Mouse (Mus musculus) kidney, postnatal 36 days (tissue): ENCODE measurements at regions not wholly inside any gene's neighbourhood (a gene's known extent, or its start where the extent isn't known, plus 50 kb on each side); places are given as distances from the start of the nearest gene placed in this dataset.

Experiments used
- DNase-seq, 2 experiments: peaks; one replicate each; pipeline ENCODE4 v3.0.0; 2021 to 2022; ENCODE audit warnings: mixed read lengths in 2 of 2

DNA sequence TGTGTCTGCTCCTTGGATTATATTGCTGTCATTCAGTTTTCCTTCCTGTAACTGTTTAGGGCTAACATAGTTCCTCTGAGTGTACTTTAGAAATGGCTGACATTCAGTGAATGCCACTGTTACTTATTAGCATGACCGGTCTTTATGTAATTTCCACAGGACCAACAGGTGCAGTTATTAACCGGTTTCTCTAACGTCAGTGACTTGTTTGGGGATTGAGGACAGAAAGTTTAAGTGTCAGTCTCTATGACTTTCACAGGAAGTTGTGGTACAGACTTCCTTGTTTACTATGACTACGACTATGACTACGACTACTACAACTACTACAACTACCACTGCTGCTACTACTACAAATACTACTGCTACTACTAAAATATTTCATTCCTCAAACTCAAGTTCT is 170.4 kb upstream of the Ptger4 start:
- DNase-seq, result no peak

DNA sequence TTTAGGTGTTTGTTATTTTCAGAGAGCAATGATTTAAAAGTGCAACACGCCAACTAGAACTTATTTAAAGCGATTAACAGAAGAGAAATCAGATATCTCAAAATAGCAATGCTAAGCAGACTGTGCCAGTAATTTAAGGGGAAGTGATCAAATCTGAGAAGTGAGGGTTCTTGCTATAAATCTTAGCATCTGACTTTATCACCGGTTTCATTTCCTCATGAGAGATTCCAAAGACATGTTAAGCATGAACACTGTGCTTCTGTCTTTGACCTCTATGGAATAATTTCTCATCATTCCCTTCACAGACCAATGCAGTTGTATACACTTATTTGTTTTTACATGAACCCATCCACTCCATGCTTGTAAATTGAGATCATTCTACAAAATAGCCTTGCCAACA is 172.0 kb upstream of the Ptger4 start:
- DNase-seq, result no peak

- DNase-seq, result no peak
These were observed 182.7 kb upstream of the Ptger4 start for GRCm38 (mm10) chr15:5426641-5427040.

- peak; percentile 3 to 28 for DNase-seq
These were observed 183.5 kb upstream of the Ptger4 start for GRCm38 (mm10) chr15:5427319-5428048.

GRCm38 (mm10) chr15:5432018-5432417 is 188.0 kb upstream of the Ptger4 start:
- no peak for DNase-seq

DNA sequence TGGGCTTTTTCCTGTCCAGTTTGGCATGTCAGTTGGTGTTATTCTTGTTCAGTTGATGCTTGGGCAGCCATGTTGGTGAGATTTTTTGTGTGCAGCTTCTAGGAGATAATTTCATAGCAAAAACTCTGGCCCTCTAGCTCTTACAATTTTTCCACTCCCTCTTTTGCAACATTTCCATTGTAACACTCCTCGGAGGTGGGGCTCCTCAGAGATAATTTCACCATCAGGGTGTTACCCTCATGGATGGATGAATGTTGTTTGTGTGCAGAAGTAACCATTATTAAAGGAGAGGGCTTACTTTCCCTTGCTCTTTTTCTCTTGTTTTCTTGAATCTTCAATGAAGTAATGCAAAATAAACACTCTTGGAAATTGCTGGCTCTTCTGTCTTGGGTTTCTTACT is 193.0 kb upstream of the Ptger4 start:
- no peak for DNase-seq

- DNase-seq, result no peak
These were observed 202.2 kb upstream of the Ptger4 start for GRCm38 (mm10) chr15:5446040-5446755.

DNA sequence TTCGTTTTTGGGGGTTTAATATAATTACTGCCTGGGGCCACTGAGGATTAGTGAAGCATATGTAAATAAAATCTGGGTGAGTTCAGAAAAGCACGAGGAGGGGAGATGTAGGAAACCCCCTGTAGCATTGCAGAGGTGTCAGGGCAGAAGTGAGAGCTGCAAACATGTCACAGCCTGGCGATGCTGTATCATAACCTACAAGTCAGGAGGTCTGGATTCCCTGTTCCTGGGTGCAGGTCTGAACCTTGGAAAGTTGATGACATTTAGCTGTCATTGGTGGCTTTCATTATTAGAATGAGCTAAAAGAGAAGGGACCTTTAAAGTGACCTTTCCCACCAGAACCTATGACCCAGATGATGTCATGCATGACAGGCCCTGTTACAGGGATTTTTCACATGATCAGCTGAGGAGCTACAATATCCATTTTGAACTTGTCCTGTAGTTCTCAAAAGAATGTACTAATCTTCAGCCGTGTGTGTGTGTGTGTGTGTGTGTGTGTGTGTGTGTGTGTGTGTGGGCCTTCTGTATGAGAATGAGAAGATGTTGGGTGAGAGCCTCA is 202.8 kb upstream of the Ptger4 start:
- DNase-seq, result peak in 1 of 2 experiments; percentile 2

GRCm38 (mm10) chr15:5447707-5448496 is 203.9 kb upstream of the Ptger4 start:
- DNase-seq, result no peak

GRCm38 (mm10) chr15:5459083-5459482 is 215.1 kb upstream of the Ptger4 start:
- DNase-seq, result no peak

DNA sequence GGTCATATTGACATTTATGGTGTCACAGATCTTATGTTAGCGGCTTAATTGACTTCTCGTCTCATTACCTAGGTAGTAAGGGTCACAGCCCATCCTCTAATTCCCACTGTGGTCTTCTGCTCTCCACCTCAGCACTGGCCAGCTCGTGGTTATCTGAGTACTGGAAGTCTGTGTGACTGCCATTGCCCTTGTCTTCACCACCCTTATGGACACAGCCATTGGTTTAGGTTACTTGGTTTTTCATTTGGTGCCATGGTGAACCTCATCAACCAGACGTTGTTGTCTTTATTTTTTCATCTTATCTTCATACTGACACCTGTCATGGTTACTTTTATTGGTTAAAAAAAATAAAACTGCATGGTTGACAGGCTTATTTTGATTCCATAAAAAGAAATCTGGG is 215.6 kb upstream of the Ptger4 start:
- no peak for DNase-seq

GRCm38 (mm10) chr15:5462651-5463050 is 218.7 kb upstream of the Ptger4 start:
- DNase-seq, result no peak

GRCm38 (mm10) chr15:5464732-5465131 is 220.7 kb upstream of the Ptger4 start:
- no peak for DNase-seq

- DNase-seq, result no peak
These were observed 224.6 kb upstream of the Ptger4 start for GRCm38 (mm10) chr15:5468535-5469073.

- DNase-seq, result no peak
These were observed 231.5 kb upstream of the Ptger4 start for GRCm38 (mm10) chr15:5475389-5475995.

DNA sequence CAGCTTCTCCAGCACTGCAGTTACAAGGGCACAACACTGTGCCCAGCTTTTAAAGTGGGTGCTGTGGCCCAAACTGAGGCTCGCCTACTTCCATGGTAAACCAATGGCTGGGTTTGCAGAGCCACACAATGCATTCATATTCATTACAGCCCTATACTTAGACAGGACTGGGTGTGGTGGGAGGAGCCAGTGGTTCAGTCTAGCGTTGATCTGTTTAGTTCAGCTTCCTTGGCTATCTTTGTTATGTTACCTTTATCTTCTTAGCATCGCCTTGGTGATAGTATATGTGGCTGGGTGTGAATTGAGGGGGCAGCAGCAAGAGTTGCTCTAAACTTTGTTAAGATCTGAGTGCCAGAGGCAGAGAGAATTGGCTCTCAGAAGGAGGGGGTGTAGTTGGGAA is 249.3 kb upstream of the Ptger4 start:
- no peak for DNase-seq

GRCm38 (mm10) chr15:5495187-5495849 is 251.3 kb upstream of the Ptger4 start:
- DNase-seq, result no peak

GRCm38 (mm10) chr15:5495954-5496353 is 252.0 kb upstream of the Ptger4 start:
- no peak for DNase-seq

DNA sequence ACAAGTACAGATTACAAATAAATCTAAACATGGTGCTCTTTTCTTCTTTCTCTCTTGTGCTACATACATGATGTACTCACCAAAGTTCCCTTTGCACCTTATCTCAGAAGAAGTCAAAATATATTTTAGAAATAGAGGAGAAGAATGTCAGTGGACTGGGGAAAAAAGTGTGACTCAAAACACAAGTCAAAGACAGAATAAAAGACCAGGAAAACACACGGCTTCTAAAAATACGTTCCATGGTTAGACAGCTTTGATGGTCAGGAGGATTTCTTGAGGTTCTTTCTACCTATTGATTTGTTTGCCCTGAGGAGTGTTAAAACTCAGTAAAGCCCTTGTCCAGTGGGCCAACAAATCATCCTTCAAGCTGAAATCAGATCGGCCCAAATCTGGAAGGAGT is 260.5 kb upstream of the Ptger4 start:
- no peak for DNase-seq

- DNase-seq, result no peak
These were observed 263.0 kb upstream of the Ptger4 start for GRCm38 (mm10) chr15:5506848-5507544.

DNA sequence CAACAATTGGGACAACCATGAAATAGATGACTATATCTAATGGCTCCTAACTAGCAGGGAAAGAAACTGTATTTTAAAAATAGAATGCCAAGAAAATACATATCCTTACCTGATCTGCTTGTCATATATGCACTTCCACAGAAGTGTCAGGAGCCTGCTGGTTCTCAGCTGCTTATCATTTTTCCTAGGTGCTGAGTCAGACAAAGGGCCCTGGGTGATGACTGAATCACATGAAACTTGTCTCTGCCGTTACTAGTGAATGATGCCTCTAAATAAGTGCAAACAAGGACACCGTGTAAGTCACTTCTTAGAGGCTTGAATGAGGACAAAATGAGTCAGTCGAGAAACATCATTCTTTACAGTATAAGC is 263.5 kb upstream of the Ptger4 start:
- DNase-seq, result no peak
